Mouse (Mus musculus): ENCODE measurements around the gene Nup88. TPM values are rescaled to one million over a fixed set of nuclear protein-coding genes. Genes with fewer than 3 reads are reported as not detected.

Nup88 gene
- polyA plus RNA-seq, 1 experiment from 2014 or later, result 169 TPM

GRCm38 (mm10) chr11:70944935-70945817 lies 24.6 kb downstream of the Nup88 start:
- H3K9ac ChIP-seq (ENCODE audit: low read depth, low read length), result no peak overlapping the region
- H3K27ac ChIP-seq (ENCODE audit: low read depth, low read length), result no peak overlapping the region
- H3K4me2 ChIP-seq (replicated peaks; ENCODE audit: low read depth, low read length), result no peak overlapping the region
- H3K4me1 ChIP-seq (replicated peaks; ENCODE audit: control insufficient read depth, insufficient read depth, low read length), result no peaks in the 10 kb centered on the region
- no peaks in the 10 kb centered on the region for H3K27me3 ChIP-seq (ENCODE audit: control insufficient read depth, insufficient read depth, low read length)
- no peaks in the 10 kb centered on the region for H3K9me3 ChIP-seq (ENCODE audit: control insufficient read depth, low read length)
- no peak overlapping the region for H3K4me3 ChIP-seq (ENCODE audit: low read depth, low read length)
- DNase-seq (ENCODE audit: low spot score), result no peak
- no peak for ATAC-seq (ENCODE audit: low FRiP score)
- peaks cover 11% of the 10 kb centered on the region for H3K36me3 ChIP-seq (ENCODE audit: control insufficient read depth, insufficient read depth, low read length)
- 95% methylated on average over 4 of the region's 4 CpGs for WGBS

GRCm38 (mm10) chr11:70943651-70944050 lies 26.1 kb downstream of the Nup88 start:
- Histone ChIP-seq H3K27me3 (ENCODE audit: control insufficient read depth, insufficient read depth, low read length) (no peaks in the 10 kb centered on the region), H3K27ac (ENCODE audit: low read depth, low read length) (no peak overlapping the region), H3K4me2 (replicated peaks; ENCODE audit: low read depth, low read length) (no peak overlapping the region), H3K9ac (ENCODE audit: low read depth, low read length) (no peak overlapping the region), H3K9me3 (ENCODE audit: control insufficient read depth, low read length) (no peaks in the 10 kb centered on the region), H3K4me3 (ENCODE audit: low read depth, low read length) (no peak overlapping the region), H3K36me3 (ENCODE audit: control insufficient read depth, insufficient read depth, low read length) (peaks cover 7% of the 10 kb centered on the region; the same call in 1 of the 2 replicates), H3K4me1 (replicated peaks; ENCODE audit: control insufficient read depth, insufficient read depth, low read length) (no peaks in the 10 kb centered on the region)
- ATAC-seq (ENCODE audit: low FRiP score), result no peak
- whole genome bisulfite sequencing, result 95% methylated on average over 7 of the region's 7 CpGs
- DNase-seq (ENCODE audit: low spot score), result no peak

- no peak for ATAC-seq (ENCODE audit: low FRiP score)
- DNase-seq (ENCODE audit: low spot score), result no peak
- H3K4me1 ChIP-seq (replicated peaks; ENCODE audit: control insufficient read depth, insufficient read depth, low read length), result no peaks in the 10 kb centered on the region
These were observed 27.2 kb downstream of the Nup88 start for GRCm38 (mm10) chr11:70942596-70942995.

GRCm38 (mm10) chr11:70935316-70935715 lies 34.5 kb downstream of the Nup88 start:
- no peaks in the 10 kb centered on the region for H3K4me1 ChIP-seq (replicated peaks; ENCODE audit: control insufficient read depth, insufficient read depth, low read length)
- no peak overlapping the region for H3K4me2 ChIP-seq (replicated peaks; ENCODE audit: low read depth, low read length)
- DNase-seq (ENCODE audit: low spot score) (no peak), ATAC-seq (ENCODE audit: low FRiP score) (no peak)
- WGBS, result 92% methylated on average over 7 of the region's 7 CpGs
- H3K36me3 ChIP-seq (ENCODE audit: control insufficient read depth, insufficient read depth, low read length), result no peaks in the 10 kb centered on the region
- H3K9ac ChIP-seq (ENCODE audit: low read depth, low read length), result no peak overlapping the region
- no peaks in the 10 kb centered on the region for H3K27me3 ChIP-seq (ENCODE audit: control insufficient read depth, insufficient read depth, low read length)
- no peak overlapping the region for H3K27ac ChIP-seq (ENCODE audit: low read depth, low read length)
- no peak overlapping the region for H3K4me3 ChIP-seq (ENCODE audit: low read depth, low read length)
- H3K9me3 ChIP-seq (ENCODE audit: control insufficient read depth, low read length), result no peaks in the 10 kb centered on the region

More at GRCm38 (mm10) chr11:70942596-70942995, 27.2 kb downstream of the Nup88 start:
- H3K4me2 ChIP-seq (replicated peaks; ENCODE audit: low read depth, low read length), result no peak overlapping the region
- peaks cover 7% of the 10 kb centered on the region; the same call in 1 of the 2 replicates for H3K36me3 ChIP-seq (ENCODE audit: control insufficient read depth, insufficient read depth, low read length)
- no peak overlapping the region for H3K9ac ChIP-seq (ENCODE audit: low read depth, low read length)
- WGBS, result 84% methylated on average over 1 of the region's 1 CpGs
- no peaks in the 10 kb centered on the region for H3K9me3 ChIP-seq (ENCODE audit: control insufficient read depth, low read length)
- H3K4me3 ChIP-seq (ENCODE audit: low read depth, low read length), result no peak overlapping the region
- H3K27ac ChIP-seq (ENCODE audit: low read depth, low read length), result no peak overlapping the region
- no peaks in the 10 kb centered on the region for H3K27me3 ChIP-seq (ENCODE audit: control insufficient read depth, insufficient read depth, low read length)

GRCm38 (mm10) chr11:70931461-70931860 lies 38.3 kb downstream of the Nup88 start:
- Histone ChIP-seq H3K9me3 (ENCODE audit: control insufficient read depth, low read length) (no peaks in the 10 kb centered on the region), H3K4me1 (replicated peaks; ENCODE audit: control insufficient read depth, insufficient read depth, low read length) (no peaks in the 10 kb centered on the region), H3K4me2 (replicated peaks; ENCODE audit: low read depth, low read length) (no peak overlapping the region), H3K27ac (ENCODE audit: low read depth, low read length) (no peak overlapping the region), H3K36me3 (ENCODE audit: control insufficient read depth, insufficient read depth, low read length) (no peaks in the 10 kb centered on the region), H3K4me3 (ENCODE audit: low read depth, low read length) (no peak overlapping the region), H3K27me3 (ENCODE audit: control insufficient read depth, insufficient read depth, low read length) (no peaks in the 10 kb centered on the region), H3K9ac (ENCODE audit: low read depth, low read length) (no peak overlapping the region)
- no peak for DNase-seq (ENCODE audit: low spot score)
- WGBS, result 88% methylated on average over 5 of the region's 5 CpGs
- ATAC-seq (ENCODE audit: low FRiP score), result no peak

- 95% methylated on average over 4 of the region's 4 CpGs for WGBS
- DNase-seq (ENCODE audit: low spot score) (no peak), ATAC-seq (ENCODE audit: low FRiP score) (no peak)
- no peak overlapping the region for H3K27ac ChIP-seq (ENCODE audit: low read depth, low read length)
- H3K4me3 ChIP-seq (ENCODE audit: low read depth, low read length), result no peak overlapping the region
- H3K4me2 ChIP-seq (replicated peaks; ENCODE audit: low read depth, low read length), result no peak overlapping the region
- no peak overlapping the region for H3K9ac ChIP-seq (ENCODE audit: low read depth, low read length)
- H3K36me3 ChIP-seq (ENCODE audit: control insufficient read depth, insufficient read depth, low read length), result peaks cover 4% of the 10 kb centered on the region
- H3K27me3 ChIP-seq (ENCODE audit: control insufficient read depth, insufficient read depth, low read length), result no peaks in the 10 kb centered on the region
- H3K9me3 ChIP-seq (ENCODE audit: control insufficient read depth, low read length), result no peaks in the 10 kb centered on the region
- H3K4me1 ChIP-seq (replicated peaks; ENCODE audit: control insufficient read depth, insufficient read depth, low read length), result no peaks in the 10 kb centered on the region
These were observed 50.2 kb downstream of the Nup88 start for GRCm38 (mm10) chr11:70919524-70919923.

GRCm38 (mm10) chr11:70917896-70918295 lies 51.9 kb downstream of the Nup88 start:
- Histone ChIP-seq H3K4me2 (replicated peaks; ENCODE audit: low read depth, low read length) (no peak overlapping the region), H3K9me3 (ENCODE audit: control insufficient read depth, low read length) (no peaks in the 10 kb centered on the region), H3K4me1 (replicated peaks; ENCODE audit: control insufficient read depth, insufficient read depth, low read length) (no peaks in the 10 kb centered on the region), H3K36me3 (ENCODE audit: control insufficient read depth, insufficient read depth, low read length) (peaks cover 4% of the 10 kb centered on the region), H3K4me3 (ENCODE audit: low read depth, low read length) (no peak overlapping the region), H3K27ac (ENCODE audit: low read depth, low read length) (no peak overlapping the region), H3K27me3 (ENCODE audit: control insufficient read depth, insufficient read depth, low read length) (no peaks in the 10 kb centered on the region), H3K9ac (ENCODE audit: low read depth, low read length) (no peak overlapping the region)
- ATAC-seq (ENCODE audit: low FRiP score) (no peak), DNase-seq (ENCODE audit: low spot score) (no peak)
- WGBS, result 95% methylated on average over 2 of the region's 2 CpGs

GRCm38 (mm10) chr11:70911920-70912319 lies 57.9 kb downstream of the Nup88 start:
- no peak overlapping the region for H3K4me2 ChIP-seq (replicated peaks; ENCODE audit: low read depth, low read length)
- no peak overlapping the region for H3K9ac ChIP-seq (ENCODE audit: low read depth, low read length)
- no peaks in the 10 kb centered on the region for H3K27me3 ChIP-seq (ENCODE audit: control insufficient read depth, insufficient read depth, low read length)
- DNase-seq (ENCODE audit: low spot score) (no peak), ATAC-seq (ENCODE audit: low FRiP score) (no peak)
- no peak overlapping the region for H3K27ac ChIP-seq (ENCODE audit: low read depth, low read length)
- no peaks in the 10 kb centered on the region for H3K4me1 ChIP-seq (replicated peaks; ENCODE audit: control insufficient read depth, insufficient read depth, low read length)
- H3K36me3 ChIP-seq (ENCODE audit: control insufficient read depth, insufficient read depth, low read length), result 0 out of 2 replicates have a peak, but pooled peaks cover 3% of the 10 kb centered on the region
- WGBS, result 100% methylated on average over 1 of the region's 1 CpGs
- H3K4me3 ChIP-seq (ENCODE audit: low read depth, low read length), result no peak overlapping the region
- H3K9me3 ChIP-seq (ENCODE audit: control insufficient read depth, low read length), result no peaks in the 10 kb centered on the region

- no peak overlapping the region for H3K4me2 ChIP-seq (replicated peaks; ENCODE audit: low read depth, low read length)
- no peaks in the 10 kb centered on the region for H3K27me3 ChIP-seq (ENCODE audit: control insufficient read depth, insufficient read depth, low read length)
- WGBS, result 96% methylated on average over 3 of the region's 3 CpGs
- no peaks in the 10 kb centered on the region for H3K4me1 ChIP-seq (replicated peaks; ENCODE audit: control insufficient read depth, insufficient read depth, low read length)
- DNase-seq (ENCODE audit: low spot score) (no peak), ATAC-seq (ENCODE audit: low FRiP score) (no peak)
- no peak overlapping the region for H3K4me3 ChIP-seq (ENCODE audit: low read depth, low read length)
- H3K9ac ChIP-seq (ENCODE audit: low read depth, low read length), result no peak overlapping the region
- H3K9me3 ChIP-seq (ENCODE audit: control insufficient read depth, low read length), result no peaks in the 10 kb centered on the region
- H3K36me3 ChIP-seq (ENCODE audit: control insufficient read depth, insufficient read depth, low read length), result 0 out of 2 replicates have a peak, but pooled peaks cover 3% of the 10 kb centered on the region
- H3K27ac ChIP-seq (ENCODE audit: low read depth, low read length), result no peak overlapping the region
These were observed 58.5 kb downstream of the Nup88 start for GRCm38 (mm10) chr11:70911323-70911722.
